Mouse (Mus musculus) heart, postnatal 25 days (tissue): ENCODE measurements around the gene Cenpl. TPM values are rescaled to one million over a fixed set of nuclear protein-coding genes. Genes with fewer than 3 reads are reported as not detected.
"Not testable (repeated sequence)": the region's sequence is repeated elsewhere in the genome, so short reads cannot be mapped to it uniquely, and the experiment has no call there.

ENCODE experiments used
- DNase-seq: peaks from one replicate; pipeline ENCODE4 v3.0.0; 2022; ENCODE audit warnings: low spot score
- intact Hi-C: fragments of 180-260 bp; cut with DNase I; formaldehyde crosslinking; loops from one replicate; pipeline ENCODE4 v1.15.1; 2025
- total RNA-seq, 2 experiments: library from RNA; stranded (reverse); gene quantifications; 2 replicates each; pipeline ENCODE4 v1.2.3; 2021

The Cenpl gene
- 1 to 10 TPM in 1 of 2 experiments, under 1 TPM in 1; 0.94 to 1.1 TPM for total RNA-seq

GRCm38 (mm10) chr1:161070352-161071271, at the start of gene Cenpl, which contains the start of gene Dars2:
TSS of gene Cenpl (plus strand) at chr1:161070713.
TSS of gene Dars2 (minus strand) at chr1:161070658.
- intact Hi-C loops: loop anchor here (2.0 kb wide), 1 partner anchor 34 kb away; no protein-coding TSS in a partner anchor
- DNase-seq: peak; percentile 94

DNA sequence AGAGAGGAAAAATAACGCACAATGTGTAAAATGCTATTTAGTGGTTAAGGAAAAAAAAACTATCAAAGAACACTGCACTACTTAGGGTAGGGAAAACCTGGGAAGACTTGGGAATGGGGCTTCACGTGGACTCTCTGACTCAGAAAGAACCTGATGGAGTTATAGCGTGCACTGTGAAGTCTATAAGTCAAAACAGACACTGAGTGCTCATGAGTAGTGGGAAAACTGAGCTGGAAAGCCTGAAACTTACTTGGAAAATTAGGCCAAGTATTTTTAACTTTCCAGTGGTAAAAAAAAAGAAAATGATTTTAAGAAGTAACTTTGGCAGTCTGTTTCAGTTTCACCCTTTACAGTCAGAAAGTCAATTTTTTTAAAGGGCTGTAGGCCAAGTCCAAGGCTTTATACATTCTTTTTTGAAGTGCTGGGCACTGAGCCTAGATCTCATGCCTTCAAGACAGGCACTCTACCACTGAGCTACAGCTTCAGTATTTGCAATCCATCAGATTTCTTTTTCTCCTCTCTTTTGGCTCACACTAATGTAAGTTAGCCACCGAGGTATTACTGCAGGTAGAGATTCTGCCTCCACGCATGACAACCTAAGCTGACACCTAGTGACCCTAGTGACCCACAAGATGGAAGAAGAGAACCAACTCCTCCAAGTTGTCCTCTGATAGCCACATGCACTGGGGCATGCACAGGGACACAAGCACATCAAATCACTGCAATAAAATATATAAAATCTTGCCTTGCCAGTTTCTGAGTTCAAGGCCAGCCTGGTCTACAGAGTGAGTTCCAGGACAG, 44.9 kb upstream of the Cenpl start:
- DNase-seq: no peak
- intact Hi-C loops: no loop called here

DNA sequence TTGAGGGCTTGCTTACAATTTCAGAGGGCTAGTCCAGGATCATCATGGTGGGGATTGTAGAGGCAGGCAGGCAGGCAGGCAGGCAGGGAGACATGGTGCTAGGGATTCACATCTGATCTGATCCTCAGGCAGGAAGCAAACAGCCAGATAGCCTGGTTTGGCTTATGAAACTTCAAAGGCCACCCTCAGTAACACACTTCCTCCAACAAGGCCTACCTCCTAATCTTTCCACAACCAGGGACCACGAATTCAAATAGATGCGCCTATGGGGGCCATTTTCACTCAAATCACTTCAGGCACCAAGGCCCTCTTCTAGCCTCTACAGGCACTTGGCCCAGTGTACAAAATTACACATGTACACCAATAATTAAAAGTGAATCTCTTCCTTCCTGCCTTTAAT, 43.3 kb upstream of the Cenpl start:
- DNase-seq: no peak
- intact Hi-C loops: no loop called here

- intact Hi-C loops, DNase-seq: not testable (repeated sequence)
Measured at GRCm38 (mm10) chr1:161028427-161028826, 42.1 kb upstream of the Cenpl start.

DNA sequence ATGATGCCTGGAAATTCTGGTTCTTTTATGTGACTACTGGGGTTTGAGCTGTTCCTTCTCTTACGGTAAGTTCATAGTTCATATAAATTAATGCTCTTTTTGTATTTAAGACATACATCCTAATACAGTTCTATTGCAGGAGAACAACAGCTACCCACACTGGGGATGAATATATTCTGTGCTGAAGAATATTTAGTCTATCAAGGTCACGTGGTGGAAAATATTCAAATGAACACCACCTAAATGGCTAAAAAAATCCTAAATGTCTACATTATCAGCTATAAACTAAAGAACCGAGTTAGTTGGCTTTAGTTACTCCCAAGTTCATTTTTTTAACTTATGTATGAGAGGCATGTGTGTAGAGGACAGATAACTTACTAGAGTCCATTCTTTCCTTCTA, 40.5 kb upstream of the Cenpl start:
- intact Hi-C loops: loop anchor here (5.0 kb wide), 2 partner anchors 102 to 238 kb away; partner anchors contain the start of genes Klhl20 and Rabgap1l
- DNase-seq: no peak

- DNase-seq: no peak
- intact Hi-C loops: loop anchor here (5.0 kb wide), 2 partner anchors 100 to 240 kb away; partner anchors contain the start of genes Klhl20 and Rabgap1l
Measured at GRCm38 (mm10) chr1:161031881-161032280, 38.6 kb upstream of the Cenpl start.

DNA sequence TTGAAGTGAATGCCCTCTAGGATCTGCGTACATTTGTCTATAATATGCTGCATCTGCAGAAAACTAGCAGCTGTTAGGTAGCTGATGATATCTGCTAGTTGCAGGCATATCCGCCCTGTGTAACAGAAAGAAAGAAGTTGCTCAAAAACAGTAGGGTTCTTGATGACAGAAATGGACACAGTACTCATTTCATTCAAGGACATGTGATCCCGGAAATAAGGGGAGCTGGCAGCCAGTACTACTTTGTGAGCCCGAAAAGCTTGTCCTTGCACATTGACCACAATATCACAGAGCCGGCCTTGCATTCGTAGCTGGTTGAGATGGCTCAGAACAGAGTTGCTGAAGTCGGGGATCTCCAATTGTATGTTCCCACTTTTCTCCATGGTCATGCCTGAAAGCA, 38.2 kb upstream of the Cenpl start:
- DNase-seq: no peak
- intact Hi-C loops: loop anchor here (5.0 kb wide), 2 partner anchors 100 to 240 kb away; partner anchors contain the start of genes Klhl20 and Rabgap1l

DNA sequence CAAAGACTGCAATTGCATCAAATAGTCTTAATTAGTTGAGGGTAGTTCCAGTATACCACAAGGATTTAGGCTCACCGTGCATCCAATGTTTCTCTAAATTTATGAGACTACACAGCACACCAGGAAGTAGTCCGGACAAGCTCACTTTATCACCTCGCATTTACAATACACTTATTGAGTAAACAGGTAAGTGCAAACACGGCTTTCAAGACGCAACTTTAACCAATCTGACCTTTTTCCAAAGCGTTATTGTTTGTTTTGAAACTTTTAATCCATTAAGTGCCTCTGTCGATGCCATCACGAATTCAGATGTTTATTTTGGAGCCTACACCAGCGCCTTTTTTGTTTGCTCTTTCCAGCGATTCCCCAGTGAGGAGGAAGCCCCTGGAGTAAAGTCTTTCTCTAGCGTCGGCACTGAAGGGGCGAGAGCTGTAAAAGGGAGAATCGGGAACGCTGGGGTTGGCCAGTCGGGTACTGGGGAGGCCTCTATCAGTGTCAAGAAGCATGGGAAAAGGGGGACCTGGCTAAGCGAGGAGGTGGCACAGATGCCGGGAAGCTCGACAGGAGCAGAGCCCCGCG, 36.6 kb upstream of the Cenpl start:
- intact Hi-C loops: loop anchor here (5.0 kb wide), 2 partner anchors 98 to 242 kb away; partner anchors contain the start of genes Klhl20 and Rabgap1l
- DNase-seq: no peak

DNA sequence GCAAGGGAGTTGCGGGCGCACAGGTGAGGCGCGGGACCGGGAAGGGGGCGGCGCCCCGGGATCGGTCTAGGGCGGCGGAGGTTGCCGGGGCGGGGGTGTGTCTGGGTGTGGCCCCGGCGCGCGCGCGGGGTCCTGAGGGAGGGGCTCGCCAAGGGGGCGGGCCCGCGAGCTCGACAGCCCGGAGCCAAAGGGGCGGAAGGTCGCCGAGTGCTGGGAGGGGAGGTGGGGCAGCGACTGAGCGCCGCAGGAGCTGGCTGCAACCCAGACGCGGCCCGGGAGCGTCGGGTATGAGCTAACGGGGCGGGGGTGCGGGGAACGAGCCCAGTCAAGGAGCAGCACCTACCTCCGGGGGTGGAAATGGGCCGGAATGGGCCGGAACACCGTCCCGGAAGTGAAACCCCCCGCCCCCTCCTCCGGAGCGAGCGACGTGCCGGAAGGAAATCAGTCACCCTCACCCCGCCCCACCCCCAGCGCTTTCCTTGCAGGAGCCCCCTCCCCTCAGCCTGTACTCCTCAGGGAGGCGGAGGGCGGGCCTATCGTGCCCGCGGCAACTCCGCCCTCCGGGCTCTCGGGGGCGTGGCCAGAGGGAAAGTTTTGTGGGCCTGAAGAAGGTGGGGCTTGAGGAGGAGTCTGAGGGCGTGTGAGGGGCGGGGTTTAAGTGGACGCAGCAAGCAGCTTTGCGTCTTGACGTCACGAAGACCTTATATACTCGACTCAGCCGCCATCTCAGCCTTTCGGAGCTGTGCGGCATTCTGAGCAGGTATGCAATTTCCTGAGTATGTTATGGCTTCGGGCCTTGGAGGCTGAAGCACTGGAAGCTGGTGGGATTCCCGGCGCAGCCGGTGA, 35.9 kb upstream of the Cenpl start, which contains the start of gene Zbtb37:
Zbtb37 (minus strand) TSS at position 415 of the 846 bp plus-strand sequence.
- intact Hi-C loops: loop anchor here (5.0 kb wide), 2 partner anchors 98 to 242 kb away; partner anchors contain the start of genes Klhl20 and Rabgap1l

DNA sequence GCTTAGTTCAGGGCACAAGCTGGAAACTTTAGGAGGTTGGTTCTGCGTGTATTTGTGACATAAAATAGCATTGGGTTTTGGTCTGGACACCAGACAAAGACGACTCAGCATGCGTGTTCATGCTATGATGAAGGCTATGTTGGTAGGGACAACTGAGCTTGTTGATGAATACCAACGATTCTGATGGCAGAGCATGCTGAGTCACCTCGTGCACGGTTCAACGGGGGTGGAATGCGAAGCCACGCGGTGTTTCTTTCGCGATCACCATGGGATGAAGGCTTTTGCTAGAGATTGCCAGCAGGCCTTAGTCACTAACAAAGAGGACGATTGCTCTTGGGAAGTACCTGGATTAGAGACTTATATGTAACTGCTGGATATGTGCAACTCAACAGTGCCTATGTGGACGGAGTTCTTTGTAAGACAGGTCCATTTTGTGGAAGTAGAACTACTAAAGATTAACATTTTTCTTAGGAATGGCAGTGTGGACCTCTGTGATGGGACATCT, 35.2 kb upstream of the Cenpl start:
- intact Hi-C loops: no loop called here
- no peak for DNase-seq

More for the DNA sequence above, 35.9 kb upstream of the Cenpl start, which contains the start of gene Zbtb37:
- DNase-seq: peak; percentile 96

GRCm38 (mm10) chr1:161035786-161036404, 34.6 kb upstream of the Cenpl start:
- DNase-seq: no peak
- intact Hi-C loops: loop anchor here (2.0 kb wide), 2 partner anchors 35 to 129 kb away; partner anchors contain the start of genes Cenpl, Dars2 and Rc3h1

GRCm38 (mm10) chr1:161036411-161036841, 34.1 kb upstream of the Cenpl start:
- intact Hi-C loops: loop anchor here (2.0 kb wide), 2 partner anchors 34 to 130 kb away; partner anchors contain the start of genes Cenpl, Dars2 and Rc3h1
- DNase-seq: no peak

DNA sequence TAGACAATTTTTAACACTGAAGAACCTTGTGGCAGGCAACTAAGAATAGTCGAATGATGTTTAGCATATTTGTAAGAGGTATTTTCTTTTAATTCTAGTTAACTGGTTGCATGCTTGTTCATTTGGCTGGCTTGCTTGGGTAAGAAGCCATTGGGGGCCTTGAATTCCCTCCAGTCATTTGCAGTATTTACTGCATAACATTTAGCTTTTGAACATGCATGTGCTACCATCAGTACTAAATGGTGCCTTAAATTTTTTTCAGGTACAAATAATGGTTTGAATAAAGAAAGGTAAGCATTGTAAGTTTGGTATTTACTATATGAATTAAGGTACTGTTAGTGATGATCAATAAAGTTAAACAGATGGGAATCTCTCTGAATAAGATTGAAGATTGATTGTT, 33.5 kb upstream of the Cenpl start:
- intact Hi-C loops: loop anchor here (2.0 kb wide), 2 partner anchors 34 to 130 kb away; partner anchors contain the start of genes Cenpl, Dars2 and Rc3h1
- no peak for DNase-seq

GRCm38 (mm10) chr1:161037599-161037998, 32.9 kb upstream of the Cenpl start:
- no peak for DNase-seq
- intact Hi-C loops: loop anchor here (2.0 kb wide), 2 partner anchors 33 to 131 kb away; partner anchors contain the start of genes Cenpl, Dars2 and Rc3h1

DNA sequence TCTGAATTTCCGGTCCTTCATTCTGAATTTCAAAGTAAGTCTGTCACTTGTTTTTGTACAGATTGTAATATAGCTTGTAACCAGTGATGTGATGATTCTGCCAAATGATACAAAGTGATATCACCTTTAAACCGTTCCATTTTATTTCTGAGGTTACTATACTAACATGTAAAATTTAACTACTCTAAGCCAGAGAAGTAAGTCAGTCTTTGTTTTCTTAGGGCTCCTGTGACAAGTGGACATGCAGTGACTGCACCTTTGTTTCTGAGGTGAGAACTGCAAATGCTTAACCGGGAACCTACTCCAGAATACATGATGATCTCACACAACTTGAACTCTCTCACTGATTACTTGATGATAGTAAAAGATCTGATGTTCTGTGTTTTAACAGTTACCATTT, 32.5 kb upstream of the Cenpl start:
- intact Hi-C loops: no loop called here
- no peak for DNase-seq

GRCm38 (mm10) chr1:161038968-161039721, 31.4 kb upstream of the Cenpl start:
- intact Hi-C loops: no loop called here
- no peak for DNase-seq
